Mouse (Mus musculus) liver, postnatal 0 days (tissue): ENCODE data around the gene Rps6ka5.

ENCODE experiments used
- CTCF ChIP-seq: sonication (generic); IDR thresholded peaks from 2 replicates; pipeline ENCODE4 v1.5.1; 2016; ENCODE audit warnings: antibody characterized with exemption, low read depth
- EP300 ChIP-seq: IDR thresholded peaks from 2 replicates; pipeline ENCODE4 v1.6.1; 2016; ENCODE audit warnings: antibody characterized with exemption, low read depth, mild to moderate bottlenecking

- TF ChIP-seq EP300 (no peak), CTCF (no peak)
Observed at GRCm38 (mm10) chr12:100544194-100544567, 182.6 kb downstream of the Rps6ka5 start.
